Mouse (Mus musculus) stomach, postnatal 0 days (tissue): ENCODE results near the gene Sema4c. TPM values are rescaled to one million over a fixed set of nuclear protein-coding genes. Genes with fewer than 3 reads are reported as not detected.

Source experiments
- ATAC-seq: fragments of 200-750 bp; cut with Nextera tagmentation; 2 replicates; pipeline ENCODE4 v1.8.0; 2017; ENCODE audit not compliant: low FRiP score, low TSS enrichment
- DNase-seq: peaks from one replicate; pipeline ENCODE4 v3.0.0-alpha.2; 2016; ENCODE audit warnings: low spot score
- H3K27ac ChIP-seq: fragments of 300-500 bp; sonication (generic); replicated peaks from 2 replicates; pipeline ENCODE4 v1.5.1; 2014; ENCODE audit warnings: mild to moderate bottlenecking, control low read depth
- H3K27me3 ChIP-seq: fragments of 300-500 bp; sonication (generic); 2 replicates; pipeline ENCODE4 v1.6.1; 2014; ENCODE audit warnings: low read length; ENCODE audit not compliant: control insufficient read depth, insufficient read depth
- H3K36me3 ChIP-seq: fragments of 300-500 bp; sonication (generic); 2 replicates; pipeline ENCODE4 v1.6.1; 2014; ENCODE audit warnings: low read length, mixed read lengths; ENCODE audit not compliant: control insufficient read depth, insufficient read depth
- H3K4me1 ChIP-seq: fragments of 300-500 bp; sonication (generic); replicated peaks from 2 replicates; pipeline ENCODE4 v1.6.1; 2014; ENCODE audit warnings: antibody characterized with exemption; ENCODE audit not compliant: control insufficient read depth, insufficient read depth
- H3K4me2 ChIP-seq: fragments of 300-500 bp; sonication (generic); replicated peaks from 2 replicates; pipeline ENCODE4 v1.6.1; 2014; ENCODE audit warnings: low read depth, mild to moderate bottlenecking, control low read depth, moderate library complexity
- H3K4me3 ChIP-seq: fragments of 300-500 bp; sonication (generic); 2 replicates; pipeline ENCODE4 v1.5.1; 2014; ENCODE audit warnings: low read depth, low read length, control low read depth
- H3K9ac ChIP-seq: fragments of 300-500 bp; sonication (generic); 2 replicates; pipeline ENCODE4 v1.6.1; 2014; ENCODE audit warnings: mild to moderate bottlenecking, low read length, control low read depth, mixed read lengths
- H3K9me3 ChIP-seq: fragments of 300-500 bp; sonication (generic); 2 replicates; pipeline ENCODE4 v1.6.1; 2016; ENCODE audit warnings: low read length; ENCODE audit not compliant: control insufficient read depth
- CTCF ChIP-seq: IDR thresholded peaks from 2 replicates; pipeline ENCODE4 v1.5.1; 2016; ENCODE audit warnings: antibody characterized with exemption, low read depth, mild to moderate bottlenecking, moderate library complexity
- EP300 ChIP-seq: optimal IDR thresholded peaks from 2 replicates; pipeline ENCODE3; 2016; ENCODE audit warnings: antibody characterized with exemption
- WGBS: fragments of 180-500 bp; shearing (Covaris S2); extraction: QIAGEN DNeasy Blood & Tissue Kit; methylation state at CpG from one replicate; pipeline ENCODE4 v1.1.7; 2014; 5-methylcytosine and 5-hydroxymethylcytosine counted together
- polyA plus RNA-seq: library from polyadenylated mRNA; unstranded; fragments of >200 nt; fragmentation: Nextera tagmentation; extraction: Ambion mirVana; gene quantifications from 2 replicates; pipeline ENCODE4 v1.2.1, GENCODE M21; 2015

Sema4c gene
- polyA plus RNA-seq, 1 experiment from 2014 or later = 5.0 TPM

DNA sequence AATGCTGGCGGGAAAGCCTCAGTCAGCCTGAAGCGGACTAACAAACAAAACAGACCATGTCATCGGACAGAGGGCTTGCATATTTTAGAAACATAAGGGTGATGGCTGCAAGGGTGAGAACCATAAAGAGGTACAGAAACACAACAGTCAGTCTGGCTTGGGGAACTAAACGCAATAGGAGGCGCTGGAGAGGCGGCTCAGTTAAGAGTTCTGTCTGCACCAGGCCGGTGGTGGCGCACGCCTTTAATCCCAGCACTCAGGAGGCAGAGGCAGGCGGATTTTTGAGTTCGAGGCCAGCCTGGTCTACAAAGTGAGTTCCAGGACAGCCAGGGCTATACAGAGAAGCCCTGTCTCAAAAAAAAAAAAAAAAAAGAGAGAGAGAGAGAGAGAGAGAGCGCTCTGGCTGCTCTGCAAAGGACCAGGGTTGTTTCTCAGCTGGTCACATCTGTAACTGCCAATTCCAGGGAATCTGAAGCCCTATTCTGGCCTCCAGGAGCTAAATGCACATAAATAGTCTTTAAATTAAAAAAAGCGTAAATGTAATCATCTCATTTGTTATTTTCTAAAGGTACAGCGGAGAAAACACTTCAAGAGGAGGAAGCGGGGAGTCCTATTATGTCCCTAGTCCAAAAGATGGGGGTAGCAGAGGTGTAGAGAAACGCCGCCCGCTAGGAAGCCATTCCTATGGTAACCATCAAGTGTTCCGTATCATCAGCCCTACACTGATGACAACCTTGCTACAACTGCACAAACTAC is 12.1 kb downstream of the Sema4c start:
- Histone ChIP-seq H3K4me2 (peak overlapping the region; percentile 77), H3K9me3 (no peaks in the 10 kb centered on the region), H3K27me3 (no peaks in the 10 kb centered on the region), H3K4me3 (peak overlapping the region; percentile 72), H3K4me1 (no peaks in the 10 kb centered on the region), H3K36me3 (peaks cover 18% of the 10 kb centered on the region), H3K9ac (peak overlapping the region; percentile 71), H3K27ac (peak overlapping the region; percentile 82)
- 64% methylated on average over 18 of the region's 19 CpGs for WGBS
- no peak for TF ChIP-seq EP300
- peak; percentile 34; the same call in 1 of the 2 replicates for TF ChIP-seq CTCF
- DNase-seq (no peak), ATAC-seq (no peak)

DNA sequence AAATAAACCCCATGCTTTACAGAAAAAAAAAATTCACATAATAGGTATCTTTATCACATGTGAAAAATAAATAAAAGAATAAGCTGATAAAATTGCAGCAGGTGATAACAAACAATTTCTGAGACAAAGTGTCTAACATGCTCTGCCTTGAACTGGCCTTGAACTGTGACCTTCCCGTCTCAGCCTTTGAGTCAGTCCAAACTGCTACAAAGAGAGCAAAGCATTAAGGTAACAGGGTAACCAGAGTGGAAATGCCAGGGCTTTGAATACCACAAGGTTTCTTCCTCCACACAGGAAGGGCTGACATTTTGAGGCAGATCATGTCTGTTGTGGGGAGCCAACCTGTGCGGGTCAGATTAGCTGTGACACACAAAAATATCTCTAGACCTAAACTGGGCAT is 12.8 kb downstream of the Sema4c start:
- Histone ChIP-seq H3K36me3 (peaks cover 13% of the 10 kb centered on the region), H3K4me2 (no peak overlapping the region), H3K27me3 (no peaks in the 10 kb centered on the region)

DNA sequence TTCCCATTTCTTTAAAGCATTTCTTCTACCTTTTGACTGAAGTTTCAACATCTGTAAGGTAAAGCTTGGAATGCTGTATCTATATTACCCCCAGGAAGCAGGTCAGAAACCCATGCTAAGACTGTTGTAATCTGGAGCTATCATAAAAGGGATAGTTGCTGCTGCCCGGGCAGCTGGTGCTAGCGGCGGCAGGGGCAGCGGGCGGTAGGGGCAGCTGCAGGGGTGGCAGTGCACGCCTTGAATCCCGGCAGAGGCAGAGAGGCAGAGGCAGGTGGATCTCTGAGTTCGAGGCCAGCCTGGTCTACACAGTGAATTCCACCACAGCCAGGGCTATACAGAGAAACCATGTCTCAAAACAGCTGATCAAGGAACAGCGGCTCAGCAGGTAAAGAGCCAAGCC is 15.2 kb downstream of the Sema4c start:
- Histone ChIP-seq H3K27ac (no peak overlapping the region), H3K9ac (no peak overlapping the region), H3K27me3 (no peaks in the 10 kb centered on the region), H3K4me3 (no peak overlapping the region), H3K4me1 (no peaks in the 10 kb centered on the region), H3K9me3 (no peaks in the 10 kb centered on the region), H3K4me2 (no peak overlapping the region), H3K36me3 (peaks cover 4% of the 10 kb centered on the region)
- ATAC-seq (no peak), DNase-seq (no peak)
- 93% methylated on average over 9 of the region's 9 CpGs for WGBS
- TF ChIP-seq CTCF (no peak), EP300 (no peak)

More for the DNA sequence above, 12.8 kb downstream of the Sema4c start:
- Histone ChIP-seq H3K27ac (no peak overlapping the region), H3K4me1 (no peaks in the 10 kb centered on the region), H3K9me3 (no peaks in the 10 kb centered on the region), H3K9ac (no peak overlapping the region), H3K4me3 (no peak overlapping the region)
- ATAC-seq = no peak
- no peak for DNase-seq
- WGBS = 67% methylated on average over 2 of the region's 2 CpGs
- TF ChIP-seq EP300 = no peak
- TF ChIP-seq CTCF = no peak

DNA sequence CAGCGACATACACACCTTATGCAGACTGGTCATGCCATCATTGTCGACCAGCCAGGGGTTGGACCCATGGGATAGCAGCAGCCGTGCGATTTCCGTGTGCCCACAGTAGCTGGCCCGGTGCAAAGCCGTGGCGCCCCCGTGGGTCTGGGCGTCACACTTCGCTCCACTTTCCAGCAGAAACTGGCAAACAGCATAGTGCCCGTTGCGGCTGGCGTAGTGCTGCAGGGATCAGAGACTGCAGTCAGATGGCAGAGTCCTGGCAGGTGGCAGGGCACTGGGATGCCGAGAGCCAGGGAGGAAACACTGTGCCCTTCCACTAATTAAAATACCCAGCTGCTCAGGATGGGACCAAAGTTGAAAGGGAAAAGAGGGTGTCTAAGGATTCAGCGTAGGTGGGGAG is 16.3 kb downstream of the Sema4c start:
- no peak for TF ChIP-seq CTCF
- TF ChIP-seq EP300 = no peak
- no peak overlapping the region for H3K27ac ChIP-seq
- 98% methylated on average over 16 of the region's 16 CpGs for WGBS

DNA sequence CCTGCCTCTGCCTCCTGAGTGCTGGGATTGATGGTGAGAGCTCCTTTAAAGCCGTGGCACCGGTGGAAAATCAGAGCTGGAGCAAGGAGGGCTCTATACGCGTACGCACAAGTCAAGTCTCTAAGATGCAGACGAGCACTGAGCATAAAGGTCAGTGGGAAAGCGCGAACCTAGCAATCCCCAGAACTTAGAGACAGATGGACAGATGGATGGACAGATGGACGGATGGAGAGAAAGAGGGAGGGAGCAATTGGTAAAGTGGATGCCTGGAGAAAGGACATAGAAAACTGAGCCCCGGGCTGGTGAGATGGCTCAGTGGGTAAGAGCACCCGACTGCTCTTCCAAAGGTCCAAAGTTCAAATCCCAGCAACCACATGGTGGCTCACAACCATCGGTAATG is 17.3 kb downstream of the Sema4c start:
- ATAC-seq (no peak), DNase-seq (no peak)
- Histone ChIP-seq H3K27me3 (no peaks in the 10 kb centered on the region), H3K9me3 (no peaks in the 10 kb centered on the region), H3K36me3 (peaks cover 6% of the 10 kb centered on the region), H3K4me2 (no peak overlapping the region), H3K9ac (no peak overlapping the region), H3K27ac (no peak overlapping the region), H3K4me1 (no peaks in the 10 kb centered on the region), H3K4me3 (no peak overlapping the region)
- 92% methylated on average over 12 of the region's 12 CpGs for WGBS
- TF ChIP-seq CTCF = no peak
- no peak for TF ChIP-seq EP300

More for the DNA sequence above, 16.3 kb downstream of the Sema4c start:
- DNase-seq = no peak
- Histone ChIP-seq H3K9ac (no peak overlapping the region), H3K4me3 (no peak overlapping the region), H3K4me2 (no peak overlapping the region), H3K27me3 (no peaks in the 10 kb centered on the region), H3K36me3 (peaks cover 6% of the 10 kb centered on the region), H3K9me3 (no peaks in the 10 kb centered on the region), H3K4me1 (no peaks in the 10 kb centered on the region)
- ATAC-seq = no peak

DNA sequence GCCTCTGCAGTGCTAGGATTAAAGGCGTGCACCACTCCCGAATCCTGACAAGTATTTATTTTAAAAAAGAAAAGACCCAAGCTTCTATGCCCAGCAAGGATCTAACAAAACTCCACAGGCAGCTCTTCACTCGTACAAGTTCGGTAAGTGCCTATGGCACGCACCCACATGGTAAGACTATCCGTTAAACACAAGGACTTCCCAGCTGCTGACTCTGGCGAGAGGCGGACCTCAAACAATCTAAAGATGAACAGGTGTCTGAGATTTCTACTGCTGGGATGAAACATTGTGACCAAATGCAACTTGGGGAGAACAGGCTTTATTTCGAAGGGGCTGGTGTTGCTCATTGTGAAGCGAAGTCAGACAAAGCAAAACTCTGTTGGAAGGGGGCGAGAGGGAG is 18.0 kb downstream of the Sema4c start:
- ATAC-seq = no peak
- Histone ChIP-seq H3K4me1 (no peaks in the 10 kb centered on the region), H3K9me3 (no peaks in the 10 kb centered on the region), H3K4me2 (no peak overlapping the region), H3K27me3 (no peaks in the 10 kb centered on the region), H3K27ac (no peak overlapping the region), H3K9ac (no peak overlapping the region), H3K36me3 (peaks cover 6% of the 10 kb centered on the region), H3K4me3 (no peak overlapping the region)
- TF ChIP-seq EP300 (no peak), CTCF (no peak)
- 87% methylated on average over 11 of the region's 11 CpGs for WGBS
- no peak for DNase-seq
